Mouse (Mus musculus) ovary, adult 10 weeks (tissue): ENCODE results near the gene Htr6. TPM values are rescaled to one million over a fixed set of nuclear protein-coding genes. Genes with fewer than 3 reads are reported as not detected.

Experiments used
- polyA plus RNA-seq: library from polyadenylated mRNA; stranded (reverse); fragments of 350-450 nt; fragmentation: Illumina TruSeq; extraction: RNeasy Lipid Tissue Mini Kit (QIAGEN cat#74804); gene quantifications from one replicate; pipeline ENCODE4 v1.2.3, GENCODE M21; 2014

Htr6 gene
- not detected for polyA plus RNA-seq

DNA sequence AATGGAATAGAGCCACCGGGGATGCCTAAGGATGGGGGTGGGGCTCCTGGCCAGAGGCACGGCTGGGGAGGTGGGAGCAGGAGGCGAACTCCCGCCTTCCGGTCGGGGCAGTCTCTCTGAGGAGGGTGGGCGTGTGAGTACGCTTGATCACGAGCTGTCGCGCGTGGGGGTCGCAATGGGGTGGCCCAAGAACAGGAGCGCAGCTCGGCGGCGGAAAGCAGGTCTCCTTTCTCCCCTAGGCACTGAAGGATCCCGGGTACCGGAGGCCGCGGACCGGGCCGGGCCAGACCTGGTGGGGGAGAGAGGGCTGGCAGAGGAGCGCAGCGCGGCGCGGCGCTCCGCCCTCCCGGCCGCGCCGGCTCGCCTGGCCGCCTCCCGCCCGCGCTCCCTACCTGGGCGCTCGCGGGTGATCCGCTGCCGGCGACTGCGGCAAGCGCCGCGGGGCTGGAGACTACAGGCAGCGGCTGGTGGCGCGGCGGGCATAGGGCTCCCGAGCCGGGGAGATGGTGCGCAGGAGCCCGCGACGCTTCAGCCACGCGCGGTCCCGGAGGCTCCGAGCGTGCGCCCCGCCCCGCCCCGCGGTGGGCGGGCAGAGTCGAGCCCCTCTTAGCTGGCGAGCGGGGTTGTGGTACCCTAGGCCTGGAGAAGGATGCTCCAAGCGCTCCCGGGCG, at the start of gene Htr6:
Gene Htr6 (minus strand): TSS at position 530 of the 671 bp plus-strand sequence.

GRCm38 (mm10) chr4:139092356-139093195, 17.2 kb upstream of the Htr6 start, which contains the start of gene Nbl1:
Nbl1 (minus strand) TSS chr4:139092993.

Other genes with a start within 250 kb of the Htr6 start
- gene Pla2g5, start 212.1 kb downstream of the Htr6 start, polyA plus RNA-seq = 11.3 TPM
- not detected for gene Gm13030, start 201.6 kb downstream of the Htr6 start, polyA plus RNA-seq
- not detected for gene Pla2g2e, start 197.6 kb downstream of the Htr6 start, polyA plus RNA-seq
- gene Otud3, start 161.6 kb downstream of the Htr6 start, polyA plus RNA-seq = 2.6 TPM
- not detected for gene Rnf186, start 108.5 kb downstream of the Htr6 start, polyA plus RNA-seq
- 0.94 TPM for gene Tmco4, start 102.7 kb downstream of the Htr6 start, polyA plus RNA-seq
- gene Nbl1, start 17.4 kb upstream of the Htr6 start, polyA plus RNA-seq = 2.5 TPM
- gene Minos1, start 55.5 kb upstream of the Htr6 start, polyA plus RNA-seq = 158 TPM
- gene Capzb, start 117.3 kb upstream of the Htr6 start, polyA plus RNA-seq = 47.8 TPM
- 0.57 TPM for gene Pqlc2, start 235.1 kb upstream of the Htr6 start, polyA plus RNA-seq
- gene Akr7a5, start 235.2 kb upstream of the Htr6 start, polyA plus RNA-seq = 1.1 TPM